Mouse (Mus musculus): Measurements from ENCODE around the gene Ppp1r3c. TPM values are rescaled to one million over a fixed set of nuclear protein-coding genes. Genes with fewer than 3 reads are reported as not detected.

Ppp1r3c gene
- 13.0 and 50.1 TPM in 2 replicates for polyA plus RNA-seq (2012; rRNA removed; ENCODE audit: low replicate concordance)

GRCm38 (mm10) chr19:36736537-36736936 is at the start of gene Ppp1r3c:
Gene Ppp1r3c (minus strand): TSS chr19:36736653.

Other genes with a start within 250 kb of the Ppp1r3c start
- 1.5 and 2.0 TPM in 2 replicates for gene Hectd2, start 182.0 kb downstream of the Ppp1r3c start, polyA plus RNA-seq (2012; rRNA removed; ENCODE audit: low replicate concordance)
- gene Tnks2, start 97.6 kb upstream of the Ppp1r3c start, polyA plus RNA-seq (2012; rRNA removed; ENCODE audit: low replicate concordance) = 22.7 and 28.7 TPM in 2 replicates
- 1.5 and 9.0 TPM in 2 replicates for gene Fgfbp3, start 183.0 kb upstream of the Ppp1r3c start, polyA plus RNA-seq (2012; rRNA removed; ENCODE audit: low replicate concordance)
- 3.0 and 5.4 TPM in 2 replicates for gene Btaf1, start 189.4 kb upstream of the Ppp1r3c start, polyA plus RNA-seq (2012; rRNA removed; ENCODE audit: low replicate concordance)